8 mouse cellular contexts compared by ENCODE assay signal in the genomic region with DNA sequence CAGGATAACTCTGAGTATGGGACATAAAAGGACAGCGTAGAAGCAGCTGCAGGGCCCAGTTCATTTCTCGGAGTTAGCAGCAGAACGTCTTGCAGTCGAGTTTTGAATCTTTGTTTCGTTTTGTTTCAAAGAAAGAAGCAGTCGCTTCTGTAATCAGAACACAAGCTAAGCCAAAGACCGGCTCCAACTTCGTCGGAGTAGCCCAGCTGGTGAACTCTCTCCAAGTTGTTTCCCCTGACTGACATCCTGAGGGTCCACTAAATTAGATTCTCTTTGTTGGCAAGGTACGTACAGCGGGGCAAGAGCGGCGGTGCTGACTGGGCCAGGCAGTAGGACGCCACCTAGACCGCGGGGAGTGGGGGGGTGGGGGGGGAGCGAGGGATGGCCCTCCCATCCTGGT.
DNase-seq lines count a peak whose midpoint lies in the region; ATAC-seq and TF ChIP-seq lines count a peak whose summit lies in the region.

No protein-coding gene starts in this region.

- H3K27me3 ChIP-seq in testis, adult 2 months (ENCODE audit: control insufficient read depth, insufficient read depth, low read length), result no peaks in the 10 kb centered on the region
- H3K27me3 ChIP-seq in liver, embryonic 16.5 days (ENCODE audit: control insufficient read depth, insufficient read depth, low read depth, low read length), result peaks cover 52% of the 10 kb centered on the region

- TF ChIP-seq POLR2A in testis, adult 2 months (IDR thresholded peaks at IDR 0.05; ENCODE audit: control insufficient read depth, low read depth, low read length), result no peak

- no peak for TF ChIP-seq CTCF in testis, adult 2 months (IDR thresholded peaks at IDR 0.05; ENCODE audit: control insufficient read depth, insufficient read depth, insufficient replicate concordance, low read depth, low read length)

- 17% methylated on average over 17 of the region's 17 CpGs for WGBS in liver, embryonic 16.5 days (ENCODE audit: insufficient replicate concordance)

- no peak overlapping the region for H3K9ac ChIP-seq in liver, embryonic 16.5 days (ENCODE audit: low read depth, low read length)

- 0 out of 2 replicates have a peak overlapping the region, but pooled peaks have one; percentile 13 for H3K4me2 ChIP-seq in liver, embryonic 16.5 days (ENCODE audit: low read depth, low read length)

- H3K9me3 ChIP-seq in liver, embryonic 16.5 days (replicated peaks; ENCODE audit: control insufficient read depth, low read length), result no peaks in the 10 kb centered on the region

- H3K27ac ChIP-seq in testis, adult 2 months (ENCODE audit: control insufficient read depth, insufficient read depth, low read depth, low read length), result 0 out of 2 replicates have a peak overlapping the region, but pooled peaks have one; percentile 4
- no peak overlapping the region for H3K27ac ChIP-seq in liver, embryonic 16.5 days (ENCODE audit: low read length)

- peak; percentile 11 for DNase-seq in embryo, embryonic 10 days (ENCODE audit: low spot score)
- DNase-seq in embryo, embryonic 11 days, result no peak
- no peak for DNase-seq in testis, postnatal 10 days (ENCODE audit: low spot score)
- DNase-seq in testis, postnatal 14 days (ENCODE audit: low spot score), result peak; percentile 36
- DNase-seq in thymus, postnatal 4 days, result no peak
- DNase-seq in gastrocnemius, adult 8-10 months (ENCODE audit: low spot score in 2 of 2), result no peak

- peaks cover 12% of the 10 kb centered on the region for H3K4me1 ChIP-seq in testis, adult 2 months (ENCODE audit: control insufficient read depth, insufficient read depth, low read length)
- H3K4me1 ChIP-seq in liver, embryonic 16.5 days (ENCODE audit: control insufficient read depth, low read depth, low read length), result no peaks in the 10 kb centered on the region

- no peak for ATAC-seq in liver, embryonic 16.5 days (ENCODE audit: low read depth)

- H3K36me3 ChIP-seq in testis, adult 2 months (ENCODE audit: control insufficient read depth, insufficient read depth, low read length), result no peaks in the 10 kb centered on the region
- no peaks in the 10 kb centered on the region for H3K36me3 ChIP-seq in liver, embryonic 16.5 days (ENCODE audit: control insufficient read depth, insufficient read depth)

- H3K4me3 ChIP-seq in testis, adult 2 months (ENCODE audit: control insufficient read depth, low read depth, low read length), result peak overlapping the region; percentile 14
- H3K4me3 ChIP-seq in liver, embryonic 16.5 days (ENCODE audit: low read depth, low read length), result peak overlapping the region; percentile 24; the same call in 1 of the 2 replicates

Comparison
In these comparisons a context has a peak if more than half of its experiments do, and no peak if none do; other contexts are left out.
1. DNase-seq: peak in embryo, embryonic 10 days (single experiment) and testis, postnatal 14 days (single experiment); none in embryo, embryonic 11 days (single experiment), testis, postnatal 10 days (single experiment), thymus, postnatal 4 days (single experiment) and gastrocnemius, adult 8-10 months (0 of 2).